Mouse (Mus musculus) layer of hippocampus, adult 2 months (tissue): Measurements from ENCODE around the gene Adck2. TPM values are rescaled to one million over a fixed set of nuclear protein-coding genes. Genes with fewer than 3 reads are reported as not detected.

ENCODE experiments used
- DNase-seq, 2 experiments: peaks; one replicate each; pipeline ENCODE4 v3.0.0; 2022; ENCODE audit warnings: low spot score in 2 of 2
- H3K27ac ChIP-seq: fragments of 200-600 bp; 2 replicates; pipeline ENCODE4 v1.8.1; 2022
- H3K4me3 ChIP-seq: fragments of 200-600 bp; 2 replicates; pipeline ENCODE4 v1.8.1; 2022; ENCODE audit warnings: mild to moderate bottlenecking
- CTCF ChIP-seq: fragments of 200-600 bp; conservative IDR thresholded peaks from 2 replicates; pipeline ENCODE4 v1.8.1; 2022; ENCODE audit warnings: antibody characterized with exemption, mild to moderate bottlenecking, moderate library complexity
- total RNA-seq, 2 experiments: library from RNA; stranded (reverse); gene quantifications; 2 replicates each; pipeline ENCODE4 v1.2.3; 2021

Adck2 gene
- total RNA-seq, 2 experiments from 2014 or later = 27.5 to 32.0 TPM

- H3K27ac ChIP-seq = peak overlapping the region; percentile 83
- no peak for TF ChIP-seq CTCF
- no peak overlapping the region for H3K4me3 ChIP-seq
- peak; percentile 53 to 58 for DNase-seq
These were observed 30.9 kb downstream of the Adck2 start for GRCm38 (mm10) chr6:39604565-39604964.

- no peak for DNase-seq
- peak overlapping the region; percentile 83 for H3K27ac ChIP-seq
- H3K4me3 ChIP-seq = no peak overlapping the region
- TF ChIP-seq CTCF = no peak
These were observed 32.4 kb downstream of the Adck2 start for GRCm38 (mm10) chr6:39606056-39606455.

GRCm38 (mm10) chr6:39606862-39607261 is 33.2 kb downstream of the Adck2 start:
- TF ChIP-seq CTCF = no peak
- Histone ChIP-seq H3K4me3 (no peak overlapping the region), H3K27ac (peak overlapping the region; percentile 83; the same call in 1 of the 2 replicates)
- DNase-seq = no peak

- Histone ChIP-seq H3K4me3 (no peak overlapping the region), H3K27ac (no peak overlapping the region)
- no peak for DNase-seq
- no peak for TF ChIP-seq CTCF
These were observed 33.7 kb downstream of the Adck2 start for GRCm38 (mm10) chr6:39607365-39607764.

- DNase-seq = no peak
- TF ChIP-seq CTCF = peak; percentile 70
- no peak overlapping the region for H3K4me3 ChIP-seq
- no peak overlapping the region for H3K27ac ChIP-seq
These were observed 36.5 kb downstream of the Adck2 start for GRCm38 (mm10) chr6:39610207-39610606.

- no peak overlapping the region for H3K4me3 ChIP-seq
- no peak for TF ChIP-seq CTCF
These were observed 37.6 kb downstream of the Adck2 start for GRCm38 (mm10) chr6:39611296-39611695.

More at GRCm38 (mm10) chr6:39611296-39611695, 37.6 kb downstream of the Adck2 start:
- no peak overlapping the region for H3K27ac ChIP-seq
- DNase-seq = no peak

Other genes starting within 250 kb of the Adck2 start
- gene Slc37a3, start 196.2 kb upstream of the Adck2 start, total RNA-seq = 10 to 100 TPM; 67.6 to 75.5 TPM
- not detected for gene Rab19, start 192.7 kb upstream of the Adck2 start, total RNA-seq
- gene Mkrn1, start 153.4 kb upstream of the Adck2 start, total RNA-seq = 100 to 1,000 TPM; 116 to 119 TPM
- 10 to 100 TPM; 37.0 to 38.2 TPM for gene Dennd2a, start 16.0 kb upstream of the Adck2 start, total RNA-seq
- gene Gm42420, start 11.9 kb downstream of the Adck2 start, total RNA-seq = not detected
- 100 to 1,000 TPM; 167 to 192 TPM for gene Ndufb2, start 18.7 kb downstream of the Adck2 start, total RNA-seq
- 100 to 1,000 TPM; 128 to 129 TPM for gene Braf, start 151.6 kb downstream of the Adck2 start, total RNA-seq
- gene Mrps33, start 237.1 kb downstream of the Adck2 start, total RNA-seq = 100 to 1,000 TPM; 103 to 118 TPM